Mouse (Mus musculus) CH12F3 (cell line): ENCODE data around the gene Ikzf2.

Source experiments
- in situ Hi-C: fragments of 300-500 bp; cut with MboI; formaldehyde crosslinking; loops from 2 replicates; pipeline ENCODE4 v1.14.3; 2020; ENCODE audit warnings: low sequenced_read_pairs

The Ikzf2 gene

GRCm38 (mm10) chr1:69518012-69518411 lies 169.0 kb downstream of the Ikzf2 start:
- in situ Hi-C loops: no loop called here

- in situ Hi-C loops: no loop called here
Measured at GRCm38 (mm10) chr1:69516144-69516543, 170.9 kb downstream of the Ikzf2 start.

GRCm38 (mm10) chr1:69513595-69514250 lies 173.3 kb downstream of the Ikzf2 start:
- in situ Hi-C loops: no loop called here

- in situ Hi-C loops: no loop called here
Measured at GRCm38 (mm10) chr1:69508275-69508674, 178.8 kb downstream of the Ikzf2 start.

GRCm38 (mm10) chr1:69507513-69507912 lies 179.5 kb downstream of the Ikzf2 start:
- in situ Hi-C loops: no loop called here

GRCm38 (mm10) chr1:69506615-69507159 lies 180.4 kb downstream of the Ikzf2 start:
- in situ Hi-C loops: no loop called here

GRCm38 (mm10) chr1:69506011-69506410 lies 181.0 kb downstream of the Ikzf2 start:
- in situ Hi-C loops: no loop called here

- in situ Hi-C loops: no loop called here
Measured at GRCm38 (mm10) chr1:69500388-69500787, 186.7 kb downstream of the Ikzf2 start.

- in situ Hi-C loops: no loop called here
Measured at GRCm38 (mm10) chr1:69499652-69500051, 187.4 kb downstream of the Ikzf2 start.

- in situ Hi-C loops: no loop called here
Measured at GRCm38 (mm10) chr1:69498862-69499306, 188.2 kb downstream of the Ikzf2 start.

- in situ Hi-C loops: no loop called here
Measured at GRCm38 (mm10) chr1:69496055-69496454, 191.0 kb downstream of the Ikzf2 start.

GRCm38 (mm10) chr1:69493309-69494047 lies 193.6 kb downstream of the Ikzf2 start:
- in situ Hi-C loops: no loop called here

GRCm38 (mm10) chr1:69492013-69492412 lies 195.0 kb downstream of the Ikzf2 start:
- in situ Hi-C loops: no loop called here

- in situ Hi-C loops: no loop called here
Measured at GRCm38 (mm10) chr1:69489026-69489425, 198.0 kb downstream of the Ikzf2 start.

GRCm38 (mm10) chr1:69488625-69489024 lies 198.4 kb downstream of the Ikzf2 start:
- in situ Hi-C loops: no loop called here
